ENCODE assay signal across 8 mouse cellular contexts in genomic region chr19:36347831-36348160, GRCm38 (mm10). TPM values are rescaled to one million over a fixed set of nuclear protein-coding genes. Genes with fewer than 3 reads are reported as not detected.
A peak's percentile ranks its signal among the peaks of the same experiment; 100 is the strongest.
DNase-seq lines count a peak whose midpoint lies in the region; ATAC-seq lines count a peak whose summit lies in the region.

No protein-coding gene starts in this region.

- ATAC-seq in lung, embryonic 15.5 days (ENCODE audit: borderline replicate concordance, extremely low read depth, low FRiP score, low TSS enrichment), result no peak
- ATAC-seq in intestine, embryonic 16.5 days, result peak; percentile 5; the same call in 1 of the 2 replicates
- no peak; the same call in 1 of the 2 replicates for ATAC-seq in neural tube, embryonic 14.5 days (ENCODE audit: low read depth)

- H3K9me3 ChIP-seq in lung, embryonic 15.5 days, result no peaks in the 10 kb centered on the region
- no peaks in the 10 kb centered on the region for H3K9me3 ChIP-seq in forebrain, embryonic 10.5 days
- H3K9me3 ChIP-seq in intestine, embryonic 16.5 days (ENCODE audit: control insufficient read depth, low read length), result no peaks in the 10 kb centered on the region
- H3K9me3 ChIP-seq in neural tube, embryonic 14.5 days (ENCODE audit: control insufficient read depth, low read length), result no peaks in the 10 kb centered on the region

- 1% methylated on average over 11 of the region's 11 CpGs for WGBS in lung, embryonic 15.5 days
- under 1% methylated on average over 11 of the region's 11 CpGs for WGBS in forebrain, embryonic 10.5 days
- 1% methylated on average over 11 of the region's 11 CpGs for WGBS in intestine, embryonic 16.5 days
- WGBS in neural tube, embryonic 14.5 days, result 2% methylated on average over 11 of the region's 11 CpGs

- H3K4me3 ChIP-seq in lung, embryonic 15.5 days, result peak overlapping the region; percentile 79
- H3K4me3 ChIP-seq in forebrain, embryonic 10.5 days, result peak overlapping the region; percentile 80
- peak overlapping the region; percentile 77 for H3K4me3 ChIP-seq in intestine, embryonic 16.5 days (ENCODE audit: low read length)
- peak overlapping the region; percentile 78 for H3K4me3 ChIP-seq in neural tube, embryonic 14.5 days (ENCODE audit: low read depth, low read length)

- H3K27me3 ChIP-seq in lung, embryonic 15.5 days, result peaks cover 41% of the 10 kb centered on the region
- peaks cover 77% of the 10 kb centered on the region for H3K27me3 ChIP-seq in forebrain, embryonic 10.5 days (ENCODE audit: poor library complexity, severe bottlenecking)
- peaks cover 2% of the 10 kb centered on the region; the same call in 1 of the 2 replicates for H3K27me3 ChIP-seq in intestine, embryonic 16.5 days (replicated peaks; ENCODE audit: control insufficient read depth, insufficient read depth, low read length)
- H3K27me3 ChIP-seq in neural tube, embryonic 14.5 days (ENCODE audit: control insufficient read depth, insufficient read depth, low read length), result peaks cover 25% of the 10 kb centered on the region

- H3K9ac ChIP-seq in lung, embryonic 15.5 days, result peak overlapping the region; percentile 59; the same call in 1 of the 2 replicates
- H3K9ac ChIP-seq in intestine, embryonic 16.5 days (ENCODE audit: low read depth, low read length), result peak overlapping the region; percentile 71
- H3K9ac ChIP-seq in neural tube, embryonic 14.5 days (replicated peaks; ENCODE audit: low read depth, low read length), result peak overlapping the region; percentile 54

- H3K4me1 ChIP-seq in lung, embryonic 15.5 days, result 0 out of 2 replicates have a peak, but pooled peaks cover 4% of the 10 kb centered on the region
- H3K4me1 ChIP-seq in forebrain, embryonic 10.5 days, result peaks cover 19% of the 10 kb centered on the region
- H3K4me1 ChIP-seq in intestine, embryonic 16.5 days (ENCODE audit: control insufficient read depth, insufficient read depth, low read length), result 0 out of 2 replicates have a peak, but pooled peaks cover 3% of the 10 kb centered on the region
- H3K4me1 ChIP-seq in neural tube, embryonic 14.5 days (ENCODE audit: control insufficient read depth, insufficient read depth, low read length), result no peaks in the 10 kb centered on the region

- H3K27ac ChIP-seq in lung, embryonic 15.5 days, result no peak overlapping the region
- H3K27ac ChIP-seq in forebrain, embryonic 10.5 days, result peak overlapping the region; percentile 80
- H3K27ac ChIP-seq in intestine, embryonic 16.5 days (ENCODE audit: low read length), result no peak overlapping the region
- H3K27ac ChIP-seq in neural tube, embryonic 14.5 days (ENCODE audit: low read depth, low read length), result no peak overlapping the region

- DNase-seq in lung, postnatal 25 days (ENCODE audit: low spot score), result no peak
- no peak for DNase-seq in forebrain, embryonic 10.5 days (ENCODE audit: extremely low spot score, low spot score)
- DNase-seq in left cerebral cortex, adult 18-20 months (ENCODE audit: low spot score in 2 of 2), result no peak
- DNase-seq in retina, postnatal 1 day, result no peak
- no peak for DNase-seq in cerebellum, postnatal 36 days

- no peaks in the 10 kb centered on the region for H3K36me3 ChIP-seq in lung, embryonic 15.5 days
- H3K36me3 ChIP-seq in forebrain, embryonic 10.5 days (replicated peaks), result no peaks in the 10 kb centered on the region
- no peaks in the 10 kb centered on the region for H3K36me3 ChIP-seq in intestine, embryonic 16.5 days (ENCODE audit: control insufficient read depth, insufficient read depth, low read length)
- no peaks in the 10 kb centered on the region for H3K36me3 ChIP-seq in neural tube, embryonic 14.5 days (ENCODE audit: control insufficient read depth, insufficient read depth, low read length)

- peak overlapping the region; percentile 100 for H3K4me2 ChIP-seq in lung, embryonic 15.5 days
- H3K4me2 ChIP-seq in intestine, embryonic 16.5 days (ENCODE audit: low read depth, low read length), result peak overlapping the region; percentile 99
- peak overlapping the region; percentile 99 for H3K4me2 ChIP-seq in neural tube, embryonic 14.5 days (ENCODE audit: low read depth, low read length)

RNA-seq across cellular contexts. Expression of gene Pcgf5, which starts 0.3 kb away (rescaled TPM):
- 18.4 and 18.9 TPM in 2 replicates for polyA plus RNA-seq in lung, embryonic 15.5 days (2015; fragmentation: Nextera tagmentation; extraction: Ambion mirVana)
- 11.6 and 12.0 TPM in 2 replicates for polyA plus RNA-seq in forebrain, embryonic 10.5 days (2016; fragmentation: Nextera tagmentation; extraction: Ambion mirVana)
- polyA plus RNA-seq in intestine, embryonic 16.5 days (2015; fragmentation: Nextera tagmentation; extraction: Ambion mirVana), result 17.0 and 17.9 TPM in 2 replicates
- 4.1 and 5.3 TPM in 2 replicates for polyA plus RNA-seq in neural tube, embryonic 14.5 days (2014; fragmentation: Nextera tagmentation; extraction: Ambion mirVana)
- 10 to 100 TPM; 30.8 to 31.9 TPM for total RNA-seq in left cerebral cortex, adult 18-20 months (2021)
